Mouse (Mus musculus): ENCODE measurements at regions not wholly inside any gene's neighbourhood (a gene's known extent, or its start where the extent isn't known, plus 50 kb on each side); places are given as distances from the start of the nearest gene placed in this dataset.
A peak's percentile ranks its signal among the peaks of the same experiment; 100 is the strongest.
"Not testable (repeated sequence)": the region's sequence is repeated elsewhere in the genome, so short reads cannot be mapped to it uniquely, and the experiment has no call there.

DNA sequence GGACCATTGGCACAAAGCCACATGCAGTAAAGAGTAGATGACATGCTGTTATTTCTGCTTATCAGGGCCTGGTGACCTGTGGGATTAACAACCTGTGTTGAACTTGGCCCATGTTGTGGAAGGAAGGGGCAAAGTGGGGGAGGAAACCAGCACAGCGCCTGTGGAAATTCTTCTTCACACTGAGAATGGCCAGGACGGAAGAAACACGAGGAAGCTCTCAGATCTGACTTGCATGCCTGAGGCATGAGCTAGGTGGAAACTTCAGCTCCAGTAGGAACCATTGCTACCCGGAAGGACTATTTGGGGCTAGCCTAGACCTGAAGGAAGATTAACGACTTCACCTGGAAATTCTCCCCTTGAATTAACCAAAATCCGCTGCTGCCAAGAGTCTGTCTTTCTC, 88.5 kb upstream of the Akt3 start:
- no peaks in the 10 kb centered on the region for H3K4me1 ChIP-seq (replicated peaks; ENCODE audit: control insufficient read depth, insufficient read depth)
- no peak overlapping the region for H3K4me2 ChIP-seq (replicated peaks; ENCODE audit: low read depth)
- H3K4me3 ChIP-seq (ENCODE audit: low read depth, low read length) = no peak overlapping the region
- H3K9ac ChIP-seq (ENCODE audit: low read length) = no peak overlapping the region
- H3K9me3 ChIP-seq (ENCODE audit: control insufficient read depth, low read length) = no peaks in the 10 kb centered on the region
- no peaks in the 10 kb centered on the region for H3K36me3 ChIP-seq (ENCODE audit: control insufficient read depth, insufficient read depth, low read length)
- ATAC-seq (ENCODE audit: low FRiP score, low TSS enrichment) (no peak), DNase-seq (ENCODE audit: low spot score) (no peak)
- 42% methylated on average over 6 of the region's 6 CpGs for WGBS
- no peak overlapping the region for H3K27ac ChIP-seq (replicated peaks)
- H3K27me3 ChIP-seq (ENCODE audit: control insufficient read depth, insufficient read depth, low read length) = no peaks in the 10 kb centered on the region
- TF ChIP-seq CTCF (IDR thresholded peaks at IDR 0.05; ENCODE audit: low read depth) = no peak
- TF ChIP-seq EP300 (optimal IDR thresholded peaks at IDR 0.05) = no peak

DNA sequence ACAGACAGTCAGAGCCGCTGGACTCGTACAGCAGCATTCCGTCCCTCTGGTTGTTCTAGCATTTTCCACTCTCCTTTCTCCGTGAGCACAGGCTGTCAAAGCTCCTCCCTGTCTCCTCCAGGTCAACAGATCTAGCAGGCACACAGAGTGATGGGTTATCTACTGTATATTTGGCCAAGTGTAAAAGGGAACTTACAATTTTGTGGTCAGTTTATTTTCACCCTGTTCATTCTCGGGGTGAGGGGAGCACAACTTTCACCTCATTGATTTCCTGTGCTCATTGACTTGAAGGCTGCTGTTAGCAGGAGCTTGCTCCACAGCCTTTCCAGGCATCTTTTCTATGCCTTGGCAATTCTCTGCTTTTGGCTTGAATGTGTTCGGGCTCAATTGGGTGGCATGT, 87.5 kb upstream of the Akt3 start:
- DNase-seq (ENCODE audit: low spot score) (no peak), ATAC-seq (ENCODE audit: low FRiP score, low TSS enrichment) (no peak)
- H3K27ac ChIP-seq (replicated peaks) = no peak overlapping the region
- TF ChIP-seq CTCF (IDR thresholded peaks at IDR 0.05; ENCODE audit: low read depth) (no peak), EP300 (optimal IDR thresholded peaks at IDR 0.05) (no peak)
- H3K4me1 ChIP-seq (replicated peaks; ENCODE audit: control insufficient read depth, insufficient read depth) = no peaks in the 10 kb centered on the region
- H3K9me3 ChIP-seq (ENCODE audit: control insufficient read depth, low read length) = no peaks in the 10 kb centered on the region
- H3K9ac ChIP-seq (ENCODE audit: low read length) = no peak overlapping the region
- H3K4me3 ChIP-seq (ENCODE audit: low read depth, low read length) = no peak overlapping the region
- H3K36me3 ChIP-seq (ENCODE audit: control insufficient read depth, insufficient read depth, low read length) = no peaks in the 10 kb centered on the region
- H3K4me2 ChIP-seq (replicated peaks; ENCODE audit: low read depth) = no peak overlapping the region
- WGBS = 77% methylated on average over 6 of the region's 6 CpGs
- H3K27me3 ChIP-seq (ENCODE audit: control insufficient read depth, insufficient read depth, low read length) = no peaks in the 10 kb centered on the region

DNA sequence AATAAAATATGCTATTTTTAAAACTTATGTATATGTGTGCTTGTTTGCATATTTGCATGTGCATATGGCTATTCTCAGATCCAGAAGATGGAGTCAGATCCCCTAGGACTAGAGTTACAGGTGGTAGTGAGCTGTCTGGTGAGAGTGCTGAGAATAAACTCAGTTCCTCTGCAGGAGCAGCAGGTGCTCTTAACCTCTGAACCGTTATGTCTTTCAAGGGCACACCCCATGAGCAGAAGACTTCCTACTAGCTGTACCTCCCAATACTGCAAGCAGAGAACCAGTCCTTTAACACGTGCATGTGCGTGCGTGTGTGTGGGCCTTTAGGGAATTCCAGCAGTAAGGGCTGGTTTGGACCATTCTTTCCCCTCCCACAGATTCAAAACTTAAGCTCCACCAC, 85.9 kb upstream of the Akt3 start:
- no peak overlapping the region for H3K9ac ChIP-seq (ENCODE audit: low read length)
- no peak overlapping the region for H3K27ac ChIP-seq (replicated peaks)
- DNase-seq (ENCODE audit: low spot score) (no peak), ATAC-seq (ENCODE audit: low FRiP score, low TSS enrichment) (no peak)
- no peaks in the 10 kb centered on the region for H3K27me3 ChIP-seq (ENCODE audit: control insufficient read depth, insufficient read depth, low read length)
- no peak overlapping the region for H3K4me2 ChIP-seq (replicated peaks; ENCODE audit: low read depth)
- H3K4me1 ChIP-seq (replicated peaks; ENCODE audit: control insufficient read depth, insufficient read depth) = no peaks in the 10 kb centered on the region
- H3K9me3 ChIP-seq (ENCODE audit: control insufficient read depth, low read length) = no peaks in the 10 kb centered on the region
- no peak overlapping the region for H3K4me3 ChIP-seq (ENCODE audit: low read depth, low read length)
- no peaks in the 10 kb centered on the region for H3K36me3 ChIP-seq (ENCODE audit: control insufficient read depth, insufficient read depth, low read length)
- TF ChIP-seq EP300 (optimal IDR thresholded peaks at IDR 0.05) (no peak), CTCF (IDR thresholded peaks at IDR 0.05; ENCODE audit: low read depth) (no peak)
- WGBS = 79% methylated on average over 4 of the region's 4 CpGs

DNA sequence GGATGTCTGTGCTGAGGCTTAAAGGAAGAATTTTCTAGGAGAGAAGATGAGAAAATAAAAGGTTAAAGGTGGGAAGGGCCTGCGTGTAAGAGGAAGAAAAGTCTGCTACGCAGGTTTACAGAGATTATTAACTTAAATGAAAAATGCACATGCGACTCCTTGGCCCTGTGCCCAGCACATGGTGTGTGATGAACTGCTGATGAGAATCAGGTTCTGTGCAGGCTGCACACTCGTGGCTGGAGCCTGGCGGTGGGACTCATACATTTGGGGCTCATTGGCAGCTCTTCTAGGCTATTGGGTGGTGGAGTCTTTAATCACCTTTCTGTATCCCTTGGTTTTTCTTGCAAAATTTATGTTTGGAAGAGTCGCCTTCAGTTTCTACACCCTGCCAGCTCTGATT, 85.1 kb upstream of the Akt3 start:
- Histone ChIP-seq H3K9ac (ENCODE audit: low read length) (no peak overlapping the region), H3K4me1 (replicated peaks; ENCODE audit: control insufficient read depth, insufficient read depth) (no peaks in the 10 kb centered on the region), H3K4me3 (ENCODE audit: low read depth, low read length) (no peak overlapping the region), H3K4me2 (replicated peaks; ENCODE audit: low read depth) (no peak overlapping the region), H3K27ac (replicated peaks) (no peak overlapping the region), H3K36me3 (ENCODE audit: control insufficient read depth, insufficient read depth, low read length) (no peaks in the 10 kb centered on the region), H3K9me3 (ENCODE audit: control insufficient read depth, low read length) (no peaks in the 10 kb centered on the region), H3K27me3 (ENCODE audit: control insufficient read depth, insufficient read depth, low read length) (no peaks in the 10 kb centered on the region)
- WGBS = 20% methylated on average over 6 of the region's 6 CpGs
- DNase-seq (ENCODE audit: low spot score) (peak; percentile 31), ATAC-seq (ENCODE audit: low FRiP score, low TSS enrichment) (no peak)
- TF ChIP-seq CTCF (IDR thresholded peaks at IDR 0.05; ENCODE audit: low read depth) (no peak), EP300 (optimal IDR thresholded peaks at IDR 0.05) (no peak)

DNA sequence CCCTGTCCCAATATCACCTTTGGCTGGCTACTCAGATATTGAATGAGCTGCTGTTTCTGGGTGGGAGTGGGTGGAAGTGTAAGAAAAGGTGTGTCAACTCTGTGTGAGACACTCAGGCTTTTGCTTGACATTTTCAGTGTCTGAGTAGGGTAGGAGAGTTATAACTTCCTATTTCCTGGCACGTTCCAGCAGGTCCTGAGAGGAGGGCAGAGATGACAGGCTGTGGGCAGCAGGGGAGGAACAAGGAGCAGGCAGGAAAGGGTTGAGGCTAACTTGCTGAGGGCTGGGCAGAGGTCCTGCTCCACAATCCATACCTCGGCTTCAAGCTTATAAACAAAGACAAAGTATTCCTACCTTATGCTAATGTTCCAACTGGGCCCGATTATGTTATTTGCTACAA, 82.2 kb upstream of the Akt3 start:
- WGBS = 62% methylated on average over 3 of the region's 3 CpGs

DNA sequence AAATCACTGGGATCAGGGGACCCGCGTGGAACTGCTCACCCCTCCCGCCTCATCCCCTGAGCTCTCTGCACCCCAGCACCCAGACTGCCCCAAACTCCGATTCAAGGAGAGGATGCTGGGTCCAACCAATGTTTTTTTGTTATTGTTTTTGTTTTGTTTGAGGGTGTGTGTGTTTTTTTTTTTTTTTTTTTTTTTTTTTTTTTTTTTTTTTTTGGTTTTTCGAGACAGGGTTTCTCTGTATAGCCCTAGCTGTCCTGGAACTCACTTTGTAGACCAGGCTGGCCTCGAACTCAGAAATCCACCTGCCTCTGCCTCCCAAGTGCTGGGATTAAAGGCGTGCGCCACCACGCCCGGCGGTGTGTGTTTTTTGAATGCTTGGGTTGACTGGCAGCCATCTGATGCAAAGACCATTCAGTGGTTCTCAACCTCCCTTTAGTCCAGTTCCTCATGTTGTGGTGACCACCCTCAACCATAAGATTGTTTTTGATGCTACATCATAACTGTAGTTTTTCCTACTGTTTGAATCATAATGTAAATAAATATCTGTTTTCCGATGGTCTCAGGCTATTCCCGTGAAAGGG, 81.3 kb upstream of the Akt3 start:
- DNase-seq (ENCODE audit: low spot score); H3K4me1 ChIP-seq (replicated peaks; ENCODE audit: control insufficient read depth, insufficient read depth); H3K9me3 ChIP-seq (ENCODE audit: control insufficient read depth, low read length); H3K27me3 ChIP-seq (ENCODE audit: control insufficient read depth, insufficient read depth, low read length); H3K27ac ChIP-seq (replicated peaks); ATAC-seq (ENCODE audit: low FRiP score, low TSS enrichment); H3K36me3 ChIP-seq (ENCODE audit: control insufficient read depth, insufficient read depth, low read length): not testable (repeated sequence)
- Histone ChIP-seq H3K9ac (ENCODE audit: low read length) (peak overlapping the region; percentile 56), H3K4me2 (replicated peaks; ENCODE audit: low read depth) (peak overlapping the region; percentile 83), H3K4me3 (ENCODE audit: low read depth, low read length) (peak overlapping the region; percentile 48)
- WGBS = 69% methylated on average over 11 of the region's 13 CpGs

More for the DNA sequence above, 82.2 kb upstream of the Akt3 start:
- no peak overlapping the region for H3K27ac ChIP-seq (replicated peaks)
- TF ChIP-seq CTCF (IDR thresholded peaks at IDR 0.05; ENCODE audit: low read depth) = no peak
- no peak for TF ChIP-seq EP300 (optimal IDR thresholded peaks at IDR 0.05)
- no peaks in the 10 kb centered on the region for H3K9me3 ChIP-seq (ENCODE audit: control insufficient read depth, low read length)
- no peak for DNase-seq (ENCODE audit: low spot score)
- H3K36me3 ChIP-seq (ENCODE audit: control insufficient read depth, insufficient read depth, low read length) = no peaks in the 10 kb centered on the region
- no peaks in the 10 kb centered on the region for H3K27me3 ChIP-seq (ENCODE audit: control insufficient read depth, insufficient read depth, low read length)
- H3K4me1 ChIP-seq (replicated peaks; ENCODE audit: control insufficient read depth, insufficient read depth) = no peaks in the 10 kb centered on the region
- H3K4me2 ChIP-seq (replicated peaks; ENCODE audit: low read depth) = no peak overlapping the region
- ATAC-seq (ENCODE audit: low FRiP score, low TSS enrichment) = no peak
- H3K4me3 ChIP-seq (ENCODE audit: low read depth, low read length) = no peak overlapping the region
- no peak overlapping the region for H3K9ac ChIP-seq (ENCODE audit: low read length)

Measured in stomach, postnatal 0 days (tissue).